Mouse (Mus musculus): ENCODE results near the gene Car9.

DNA sequence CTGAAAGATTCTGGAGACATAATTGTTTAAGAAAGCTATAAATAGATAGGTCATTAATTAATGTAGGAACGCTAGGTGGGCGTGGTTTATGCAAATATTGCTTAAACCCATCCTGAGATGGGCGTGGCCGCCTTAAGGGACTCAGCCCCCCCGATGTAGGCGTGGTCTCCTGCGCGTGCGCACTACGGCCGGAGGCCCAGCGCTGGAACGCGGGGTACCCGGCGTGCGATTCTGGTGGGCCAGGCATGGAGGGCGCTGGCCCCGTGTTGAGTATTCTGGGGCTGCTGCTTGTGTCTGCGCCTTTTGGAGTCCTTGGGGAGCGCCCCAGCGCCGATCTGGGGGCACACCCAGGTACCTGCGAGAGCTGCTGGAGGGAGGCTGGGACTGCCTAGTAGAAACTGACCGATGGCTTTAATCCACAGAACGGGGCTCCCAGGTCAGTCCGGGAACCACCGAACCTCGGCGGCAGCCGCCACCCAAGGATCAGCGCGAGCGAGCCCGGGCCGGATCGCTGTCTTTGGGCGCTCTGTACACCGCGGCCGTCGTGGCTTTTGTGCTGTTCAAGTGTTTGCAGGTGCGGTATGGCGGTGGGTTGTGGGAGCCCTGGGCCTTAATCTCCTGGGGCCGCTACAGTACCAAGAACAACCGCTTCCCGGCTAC lies 13.4 kb upstream of the Car9 start:
- TF ChIP-seq EP300 (IDR thresholded peaks at IDR 0.05; ENCODE audit: low read depth) (no peak), CTCF (IDR thresholded peaks at IDR 0.05; ENCODE audit: low read depth) (peak; percentile 35; the same call in 1 of the 2 replicates)

Measured in liver, embryonic 14.5 days (tissue).